Mouse (Mus musculus) retina, postnatal 7 days (tissue): ENCODE data around the gene Snap25.

Experiments used
- DNase-seq: peaks from one replicate; pipeline ENCODE4 v3.0.0-alpha.2; 2012; ENCODE audit warnings: low read depth, low spot score

The Snap25 gene

GRCm38 (mm10) chr2:136713299-136713758, at the start of gene Snap25:
TSS of gene Snap25 (plus strand) at chr2:136713453.
- DNase-seq: peak; percentile 93

DNA sequence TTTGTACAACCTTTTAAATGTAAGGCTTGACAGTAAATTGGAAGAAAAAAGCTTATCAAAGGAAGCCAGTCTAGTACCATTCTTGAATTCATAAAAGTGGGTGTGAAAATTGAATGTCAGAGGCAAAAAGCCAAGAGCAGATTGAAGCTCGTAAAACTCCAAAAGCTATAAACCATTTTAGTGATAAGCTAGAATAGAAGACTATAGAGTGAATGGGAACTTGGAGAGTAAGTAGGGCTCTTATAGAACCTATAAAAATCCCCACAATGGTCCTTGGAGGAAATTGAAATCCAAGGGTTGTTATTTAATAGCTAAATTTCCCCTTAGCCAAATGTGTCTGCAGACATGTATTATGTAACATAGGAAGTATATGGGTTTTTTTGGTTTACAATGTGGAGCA, 46.3 kb upstream of the Snap25 start:
- no peak for DNase-seq

GRCm38 (mm10) chr2:136669183-136669582, 44.1 kb upstream of the Snap25 start:
- no peak for DNase-seq

- DNase-seq: no peak
These were observed 43.6 kb upstream of the Snap25 start for GRCm38 (mm10) chr2:136669665-136670064.

GRCm38 (mm10) chr2:136670539-136671271, 42.5 kb upstream of the Snap25 start:
- DNase-seq: no peak

GRCm38 (mm10) chr2:136674077-136674757, 39.0 kb upstream of the Snap25 start:
- no peak for DNase-seq

DNA sequence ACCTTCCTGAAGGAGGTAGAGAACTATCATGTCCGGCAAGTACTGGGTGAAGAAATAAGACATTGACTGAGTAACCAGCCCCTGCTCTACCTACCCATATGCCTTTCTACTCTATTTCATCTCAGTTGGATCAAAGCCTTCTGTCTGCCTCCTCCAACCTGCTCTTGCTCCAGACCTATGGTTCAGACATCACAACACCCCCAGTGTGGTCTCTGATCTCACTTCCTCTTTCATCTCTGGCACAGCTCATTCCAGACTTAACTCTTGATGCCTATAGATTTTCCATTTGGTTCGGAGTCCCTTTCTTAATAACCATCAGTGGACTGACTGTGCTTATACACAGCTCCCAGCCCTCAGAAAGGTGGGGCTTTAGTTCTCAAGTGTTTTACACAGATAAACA, 37.1 kb upstream of the Snap25 start:
- DNase-seq: no peak

GRCm38 (mm10) chr2:136676918-136677445, 36.3 kb upstream of the Snap25 start:
- no peak for DNase-seq

DNA sequence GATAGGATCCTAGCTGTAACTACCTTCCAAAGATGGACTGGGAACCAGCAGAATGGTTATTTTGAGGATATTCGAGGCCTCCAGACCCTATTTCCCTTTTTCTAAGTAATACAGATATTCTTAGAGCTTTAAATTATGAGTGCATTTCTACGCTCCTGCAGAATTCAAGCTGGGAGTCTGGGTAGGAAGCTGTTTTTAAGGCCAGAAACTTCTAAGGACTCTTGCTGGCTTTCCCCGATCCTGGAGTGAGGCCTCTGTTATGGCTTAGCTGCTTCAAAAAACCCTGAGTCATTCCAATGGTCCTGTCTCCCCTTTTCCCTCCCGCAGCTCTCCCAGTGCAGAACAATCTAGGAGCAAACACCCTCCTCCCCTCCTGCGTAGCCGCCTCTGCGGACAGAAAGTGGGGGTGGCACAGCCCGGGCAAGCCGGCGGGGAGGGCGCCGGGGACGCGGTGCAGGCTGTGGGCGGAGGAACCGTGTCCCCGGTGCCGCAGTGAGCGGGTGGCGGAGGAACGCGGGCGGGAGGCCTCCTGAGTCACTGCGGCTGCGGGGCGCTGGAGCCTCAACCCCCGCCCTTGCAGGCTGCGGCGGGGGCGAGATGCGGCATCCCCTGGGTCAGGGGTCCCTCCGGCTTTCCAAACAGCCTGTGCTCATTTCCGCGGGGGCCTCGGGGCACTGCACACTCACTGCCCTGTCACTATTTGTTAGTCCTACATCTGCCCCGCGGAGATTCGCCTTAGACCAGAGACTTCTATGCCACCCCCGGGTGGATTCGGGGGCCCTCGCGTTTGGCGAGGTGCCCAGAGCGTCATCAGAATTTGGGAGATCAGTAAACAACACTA, 34.7 kb upstream of the Snap25 start:
- peak; percentile 46 for DNase-seq

GRCm38 (mm10) chr2:136679280-136680221, 33.7 kb upstream of the Snap25 start:
- DNase-seq: peak; percentile 45

GRCm38 (mm10) chr2:136682146-136682860, 30.9 kb upstream of the Snap25 start:
- DNase-seq: no peak

GRCm38 (mm10) chr2:136686195-136686594, 27.1 kb upstream of the Snap25 start:
- no peak for DNase-seq

GRCm38 (mm10) chr2:136687316-136687715, 25.9 kb upstream of the Snap25 start:
- no peak for DNase-seq

- DNase-seq: no peak
These were observed 23.8 kb upstream of the Snap25 start for GRCm38 (mm10) chr2:136689476-136689875.

DNA sequence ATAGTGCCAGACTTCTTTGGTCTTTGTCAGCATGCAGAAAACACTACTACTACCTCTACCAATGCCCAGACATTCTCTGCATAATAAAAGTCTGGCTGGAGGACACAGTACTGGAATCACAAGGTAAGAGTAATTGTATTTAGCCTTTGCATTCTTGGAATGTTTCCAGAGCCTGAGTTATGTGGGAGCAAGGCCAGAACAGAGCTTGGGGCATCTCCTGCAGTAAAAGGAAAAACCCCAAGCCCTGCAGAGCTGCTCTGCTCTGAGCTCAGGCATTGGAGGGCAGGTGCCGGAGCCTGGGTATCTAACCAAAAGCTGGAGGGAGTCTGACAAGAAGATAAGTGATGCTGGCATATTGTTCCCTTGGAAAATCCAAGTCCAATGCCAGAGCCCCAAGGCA, 21.6 kb upstream of the Snap25 start:
- no peak for DNase-seq

DNA sequence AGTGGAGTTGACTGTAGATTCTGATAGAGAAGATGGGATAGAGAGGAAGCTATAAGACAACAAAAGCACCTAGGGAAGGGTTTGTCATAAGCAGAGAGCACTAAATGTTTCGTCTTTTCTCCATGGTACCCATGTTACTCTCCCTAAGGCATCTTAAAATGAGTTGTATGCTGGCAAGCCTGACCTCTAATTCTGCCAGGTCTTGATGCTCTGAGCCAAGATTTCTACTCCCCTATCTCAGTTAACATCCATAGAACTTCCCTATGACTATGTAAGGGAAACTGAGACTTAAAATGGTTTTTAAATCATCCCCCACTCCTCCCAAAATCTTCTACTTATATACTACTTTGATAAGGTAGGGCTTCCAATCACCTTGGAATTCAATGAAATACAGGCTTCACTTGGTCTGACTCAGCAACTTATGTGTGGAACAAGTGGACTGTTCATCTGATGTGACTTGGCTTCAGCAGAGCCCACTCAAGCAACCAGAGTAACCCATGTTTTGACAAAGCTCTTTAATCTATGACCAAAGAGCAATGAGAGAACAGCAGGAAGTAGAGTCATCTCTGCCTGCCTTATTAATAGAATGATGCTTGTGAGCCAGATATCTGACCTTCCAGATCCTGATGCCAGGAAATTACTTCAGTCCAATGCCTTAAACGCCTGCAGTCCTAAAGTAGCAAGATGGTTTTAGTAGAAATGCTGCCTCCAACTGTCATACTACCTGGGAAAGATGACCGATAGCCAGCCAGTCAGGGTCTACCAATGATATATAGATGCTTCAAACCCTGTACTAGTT, 13.6 kb upstream of the Snap25 start:
- no peak for DNase-seq

DNA sequence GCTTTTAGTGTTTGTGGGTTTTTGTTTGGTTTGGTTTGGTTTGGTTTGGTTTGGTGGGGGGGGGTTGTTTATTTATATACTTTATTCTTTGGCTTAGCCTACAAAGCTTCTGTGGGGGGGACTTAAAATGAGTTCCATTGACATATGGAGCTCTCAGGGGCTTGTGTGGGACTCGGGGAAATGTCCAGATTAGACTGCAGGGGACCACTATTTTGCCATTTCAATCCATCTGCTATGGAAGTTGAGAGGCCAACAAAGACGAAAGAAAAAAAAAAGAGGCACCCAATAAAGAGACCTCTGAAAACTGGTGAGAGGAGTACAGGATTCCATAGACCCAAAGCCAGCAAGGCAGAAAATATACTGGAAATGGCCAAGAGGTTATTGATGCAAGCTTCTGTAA, 9.9 kb upstream of the Snap25 start:
- DNase-seq: no peak

GRCm38 (mm10) chr2:136711155-136711554, 2.1 kb upstream of the Snap25 start:
- no peak for DNase-seq

- peak; percentile 19 for DNase-seq
These were observed 1.4 kb upstream of the Snap25 start for GRCm38 (mm10) chr2:136711746-136712440.
